Mouse (Mus musculus) ES-Bruce4 (cell line): ENCODE results near the gene Slc30a10.

Source experiments
- CTCF ChIP-seq: IDR thresholded peaks from one replicate; pipeline ENCODE4 v1.8.1; 2011; ENCODE audit warnings: low read depth, low read length
- EP300 ChIP-seq: IDR thresholded peaks from 2 replicates; pipeline ENCODE4 v1.6.1; 2011; ENCODE audit warnings: low read depth, low read length; ENCODE audit not compliant: insufficient read depth
- POLR2A ChIP-seq: IDR thresholded peaks from one replicate; pipeline ENCODE4 v1.8.1; 2011; ENCODE audit warnings: low read length; ENCODE audit not compliant: insufficient read depth

DNA sequence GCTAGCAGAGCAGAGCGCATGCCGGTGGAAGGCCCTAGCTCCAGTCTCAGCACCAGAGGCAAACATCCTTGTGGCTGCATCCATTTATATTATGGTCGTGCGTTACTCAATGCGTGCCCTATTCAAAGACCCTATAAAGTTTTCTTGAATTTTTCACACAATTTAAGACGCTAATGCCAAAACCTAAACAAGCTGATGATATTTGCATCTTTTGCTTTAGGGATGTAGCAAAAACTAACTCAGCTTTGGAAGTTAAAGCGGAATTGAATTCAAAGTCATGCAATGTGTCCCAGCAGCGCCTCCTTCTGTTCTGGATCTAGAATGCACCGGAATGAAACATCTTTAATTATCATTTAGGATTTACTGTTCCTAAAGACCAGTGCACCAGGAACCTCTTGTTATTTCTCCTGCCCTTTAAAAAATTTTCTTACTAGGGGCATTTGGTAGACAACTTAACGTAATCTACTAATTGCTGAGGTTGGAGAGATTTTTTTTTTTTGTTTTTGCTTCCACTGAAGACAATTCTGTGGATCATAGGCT lies 47.2 kb downstream of the Slc30a10 start:
- TF ChIP-seq CTCF: no peak
- no peak for TF ChIP-seq EP300
- TF ChIP-seq POLR2A: no peak
